Mouse (Mus musculus): ENCODE results near the gene Tnfrsf14.

Gene Tnfrsf14

GRCm38 (mm10) chr4:154948066-154948939 lies 19.9 kb upstream of the Tnfrsf14 start:
- DNase-seq (ENCODE audit: low spot score), result no peak

- peak; percentile 73 for DNase-seq (ENCODE audit: low spot score)
Measured at GRCm38 (mm10) chr4:154946319-154946718, 18.0 kb upstream of the Tnfrsf14 start.

GRCm38 (mm10) chr4:154944121-154944590 lies 15.8 kb upstream of the Tnfrsf14 start:
- DNase-seq (ENCODE audit: low spot score), result peak; percentile 67

GRCm38 (mm10) chr4:154943323-154944039 lies 15.1 kb upstream of the Tnfrsf14 start:
- no peak for DNase-seq (ENCODE audit: low spot score)

- no peak for DNase-seq (ENCODE audit: low spot score)
Measured at GRCm38 (mm10) chr4:154942632-154943322, 14.4 kb upstream of the Tnfrsf14 start.

GRCm38 (mm10) chr4:154941831-154942230 lies 13.5 kb upstream of the Tnfrsf14 start:
- no peak for DNase-seq (ENCODE audit: low spot score)

- DNase-seq (ENCODE audit: low spot score), result no peak
Measured at GRCm38 (mm10) chr4:154940156-154940555, 11.8 kb upstream of the Tnfrsf14 start.

GRCm38 (mm10) chr4:154937746-154938145 lies 9.4 kb upstream of the Tnfrsf14 start:
- no peak for DNase-seq (ENCODE audit: low spot score)

GRCm38 (mm10) chr4:154936542-154937255 lies 8.3 kb upstream of the Tnfrsf14 start:
- no peak for DNase-seq (ENCODE audit: low spot score)

GRCm38 (mm10) chr4:154935788-154936187 lies 7.4 kb upstream of the Tnfrsf14 start:
- no peak for DNase-seq (ENCODE audit: low spot score)

- DNase-seq (ENCODE audit: low spot score), result no peak
Measured at GRCm38 (mm10) chr4:154934800-154935199, 6.4 kb upstream of the Tnfrsf14 start.

- DNase-seq (ENCODE audit: low spot score), result no peak
Measured at GRCm38 (mm10) chr4:154933306-154933907, 5.0 kb upstream of the Tnfrsf14 start.

- DNase-seq (ENCODE audit: low spot score), result no peak
Measured at GRCm38 (mm10) chr4:154929088-154929660, 811 bp upstream of the Tnfrsf14 start.

GRCm38 (mm10) chr4:154927899-154928337 lies 445 bp downstream of the Tnfrsf14 start:
- no peak for DNase-seq (ENCODE audit: low spot score)

- no peak for DNase-seq (ENCODE audit: low spot score)
Measured at GRCm38 (mm10) chr4:154926969-154927898, 1.1 kb downstream of the Tnfrsf14 start.

GRCm38 (mm10) chr4:154925413-154925812 lies 3.0 kb downstream of the Tnfrsf14 start:
- no peak for DNase-seq (ENCODE audit: low spot score)

- DNase-seq (ENCODE audit: low spot score), result no peak
Measured at GRCm38 (mm10) chr4:154922931-154923330, 5.4 kb downstream of the Tnfrsf14 start.

- no peak for DNase-seq (ENCODE audit: low spot score)
Measured at GRCm38 (mm10) chr4:154922291-154922690, 6.1 kb downstream of the Tnfrsf14 start.

- DNase-seq (ENCODE audit: low spot score), result no peak
Measured at GRCm38 (mm10) chr4:154916662-154917061, 11.7 kb downstream of the Tnfrsf14 start.

GRCm38 (mm10) chr4:154915286-154915685 lies 13.1 kb downstream of the Tnfrsf14 start:
- DNase-seq (ENCODE audit: low spot score), result no peak
